ENCODE assay signal across 19 mouse cellular contexts in the genomic region with DNA sequence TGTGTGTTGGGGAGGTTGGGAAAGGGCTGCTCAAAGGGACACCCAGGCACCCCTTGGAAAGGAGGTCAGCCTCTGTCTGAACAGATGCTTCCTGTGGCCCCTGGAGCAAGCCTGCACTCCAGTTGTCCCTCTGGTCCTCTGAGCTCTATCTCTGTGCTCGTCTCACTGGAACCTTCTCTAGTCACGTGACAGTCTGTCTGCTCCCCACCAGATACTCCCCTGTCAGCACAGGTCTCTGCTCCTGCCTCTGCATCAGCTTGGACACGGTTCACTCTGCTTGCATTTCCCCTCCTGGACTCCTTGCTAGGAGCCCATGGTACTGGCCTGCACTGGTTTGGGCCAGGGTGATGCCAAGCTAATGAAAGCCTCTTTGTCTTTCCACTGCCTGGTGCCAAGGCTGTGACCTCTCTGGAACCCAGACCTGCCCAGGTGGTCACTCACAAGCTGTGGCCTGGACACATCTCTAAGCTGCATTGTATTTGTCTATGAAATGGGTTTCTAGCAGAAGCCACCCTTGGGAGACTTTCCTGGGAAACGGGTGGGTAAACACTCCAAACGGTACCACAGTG. TPM values are rescaled to one million over a fixed set of nuclear protein-coding genes. Genes with fewer than 3 reads are reported as not detected.
DNase-seq lines count a peak whose midpoint lies in the region; ATAC-seq and TF ChIP-seq lines count a peak whose summit lies in the region.
"Had no signal": no experiment of that assay in that cellular context is flagged by ENCODE, and none has a peak within 500 bp of the region (broad histone marks: within the 10 kb centered on the region; RNA-seq: fewer than 3 reads in every experiment).

No protein-coding gene starts in this region.

- peak overlapping the region; percentile 95 for H3K27ac ChIP-seq in gastrocnemius, adult 2 months
- no peak overlapping the region for H3K27ac ChIP-seq in neural tube, embryonic 15.5 days (replicated peaks)
- peak overlapping the region; percentile 8; the same call in 1 of the 2 replicates for H3K27ac ChIP-seq in embryonic fibroblast, embryonic 13.5 days (ENCODE audit: insufficient read depth, low read length)
- no peak overlapping the region for H3K27ac ChIP-seq in forebrain, embryonic 13.5 days
- H3K27ac ChIP-seq: forebrain, embryonic 15.5 days; hindbrain, embryonic 13.5 days; kidney, postnatal 0 days; liver, embryonic 13.5 days had no signal

- no peaks in the 10 kb centered on the region for H3K36me3 ChIP-seq in neural tube, embryonic 15.5 days
- no peaks in the 10 kb centered on the region for H3K36me3 ChIP-seq in forebrain, embryonic 13.5 days (ENCODE audit: poor library complexity, severe bottlenecking)
- H3K36me3 ChIP-seq: forebrain, embryonic 15.5 days; hindbrain, embryonic 13.5 days; liver, embryonic 13.5 days had no signal

- H3K9ac ChIP-seq in neural tube, embryonic 15.5 days (replicated peaks): no peak overlapping the region
- no peak overlapping the region for H3K9ac ChIP-seq in forebrain, embryonic 13.5 days
- H3K9ac ChIP-seq: forebrain, embryonic 15.5 days; liver, embryonic 13.5 days; lung, embryonic 14.5 days had no signal

- no peaks in the 10 kb centered on the region for H3K9me3 ChIP-seq in neural tube, embryonic 15.5 days (replicated peaks)
- no peaks in the 10 kb centered on the region for H3K9me3 ChIP-seq in forebrain, embryonic 13.5 days (replicated peaks)
- H3K9me3 ChIP-seq: forebrain, embryonic 15.5 days; hindbrain, embryonic 13.5 days; liver, embryonic 13.5 days had no signal

- intact Hi-C loops in gastrocnemius, adult 2 months (cut with DNase I): no loop called here
- intact Hi-C loops in gastrocnemius, postnatal 14 days (cut with DNase I; ENCODE audit: low total_unique reads): no loop called here

- 0 out of 2 replicates have a peak, but pooled peaks cover 3% of the 10 kb centered on the region for H3K27me3 ChIP-seq in neural tube, embryonic 15.5 days (replicated peaks)
- no peaks in the 10 kb centered on the region for H3K27me3 ChIP-seq in forebrain, embryonic 13.5 days
- H3K27me3 ChIP-seq: forebrain, embryonic 15.5 days; Patski had no signal

- H3K4me2 ChIP-seq in neural tube, embryonic 15.5 days: no peak overlapping the region
- no peak overlapping the region for H3K4me2 ChIP-seq in forebrain, embryonic 13.5 days
- H3K4me2 ChIP-seq: forebrain, embryonic 15.5 days; hindbrain, embryonic 13.5 days; liver, embryonic 13.5 days; lung, embryonic 14.5 days; midbrain, embryonic 11.5 days had no signal

- no peak for TF ChIP-seq CTCF in gastrocnemius, adult 2 months (IDR thresholded peaks at IDR 0.05)
- TF ChIP-seq CTCF in embryonic fibroblast, embryonic 13.5 days (IDR thresholded peaks at IDR 0.05; ENCODE audit: borderline replicate concordance, insufficient read depth, low read length): no peak

- peaks cover 31% of the 10 kb centered on the region for H3K4me1 ChIP-seq in neural tube, embryonic 15.5 days
- peaks cover 9% of the 10 kb centered on the region for H3K4me1 ChIP-seq in embryonic fibroblast, embryonic 13.5 days (ENCODE audit: control insufficient read depth, insufficient read depth, low read length)
- peaks cover 11% of the 10 kb centered on the region for H3K4me1 ChIP-seq in forebrain, embryonic 13.5 days
- H3K4me1 ChIP-seq: liver, embryonic 13.5 days had no signal

- peak overlapping the region; percentile 75; the same call in 1 of the 2 replicates for H3K4me3 ChIP-seq in gastrocnemius, adult 2 months
- no peak overlapping the region for H3K4me3 ChIP-seq in neural tube, embryonic 15.5 days (replicated peaks)
- H3K4me3 ChIP-seq in embryonic fibroblast, embryonic 13.5 days (ENCODE audit: insufficient read depth, low read length): no peak overlapping the region
- no peak overlapping the region for H3K4me3 ChIP-seq in forebrain, embryonic 13.5 days
- H3K4me3 ChIP-seq: forebrain, embryonic 15.5 days; hindbrain, embryonic 13.5 days; liver, embryonic 13.5 days had no signal

- peak; percentile 42 for DNase-seq in gastrocnemius, adult 2 months
- no peak for DNase-seq in gastrocnemius, postnatal 14 days
- DNase-seq in neural tube, embryonic 10.5 days (ENCODE audit: extremely low spot score, low spot score): no peak
- DNase-seq in ovary, postnatal 10 days (ENCODE audit: low spot score): no peak
- DNase-seq: adrenal gland, adult 8-10 months; gastrocnemius, postnatal 36 days; heart, postnatal 14 days; kidney, adult 18-20 months; liver, embryonic 13.5 days; lung, embryonic 14.5 days; thymus, postnatal 36 days had no signal

- 0 out of 2 replicates have a peak, but pooled peaks have one; percentile 27 for ATAC-seq in neural tube, embryonic 15.5 days (ENCODE audit: low FRiP score)
- no peak for ATAC-seq in forebrain, embryonic 13.5 days
- ATAC-seq: forebrain, embryonic 15.5 days; Patski had no signal

- 73% methylated on average over 5 of the region's 5 CpGs for WGBS in neural tube, embryonic 15.5 days
- WGBS in forebrain, embryonic 13.5 days: 76% methylated on average over 5 of the region's 5 CpGs

- TF ChIP-seq POLR2A in embryonic fibroblast, embryonic 13.5 days (IDR thresholded peaks at IDR 0.05; ENCODE audit: low read depth, low read length): no peak

RNA-seq across cellular contexts. Expression of a gene that starts 1.1 kb away (rescaled TPM):
- 10 to 100 TPM; 38.2 to 52.0 TPM for total RNA-seq in gastrocnemius, adult 2 months (2021)
- 10 to 100 TPM; 42.8 to 46.3 TPM for total RNA-seq in gastrocnemius, postnatal 14 days (2021)
- polyA plus RNA-seq in neural tube, embryonic 15.5 days (2015; fragmentation: Nextera tagmentation; extraction: Ambion mirVana): 51.5 and 62.4 TPM in 2 replicates
- 29.7 and 38.7 TPM in 2 replicates for polyA plus RNA-seq in embryonic fibroblast, embryonic 13.5 days (2011; ENCODE audit: insufficient read length, low read depth, missing spikeins)
- 27.4 and 27.6 TPM in 2 replicates for polyA plus RNA-seq in forebrain, embryonic 13.5 days (2015; fragmentation: Nextera tagmentation; extraction: Ambion mirVana)

Comparison
In these comparisons a context has a peak if more than half of its experiments do, and no peak if none do; other contexts are left out.
1. H3K27ac ChIP-seq: peak in gastrocnemius, adult 2 months (single experiment) and embryonic fibroblast, embryonic 13.5 days (single experiment); none in neural tube, embryonic 15.5 days (single experiment) and forebrain, embryonic 13.5 days (single experiment).